Mouse (Mus musculus) bone marrow macrophage, adult 2 months (primary cell): ENCODE results near the gene Gm17402. TPM values are rescaled to one million over a fixed set of nuclear protein-coding genes. Genes with fewer than 3 reads are reported as not detected.

Experiments used
- H3K27ac ChIP-seq: 2 replicates; pipeline ENCODE4 v1.5.1; 2012; ENCODE audit warnings: low read depth, low read length; ENCODE audit not compliant: insufficient read depth
- H3K4me1 ChIP-seq: 2 replicates; pipeline ENCODE4 v1.6.1; 2012; ENCODE audit warnings: low read length; ENCODE audit not compliant: control insufficient read depth, insufficient read depth
- H3K4me3 ChIP-seq: 2 replicates; pipeline ENCODE4 v1.5.1; 2012; ENCODE audit warnings: mild to moderate bottlenecking, low read length, moderate library complexity; ENCODE audit not compliant: insufficient read depth
- CTCF ChIP-seq: IDR thresholded peaks from 2 replicates; pipeline ENCODE4 v1.5.1; 2012; ENCODE audit warnings: low read depth, mild to moderate bottlenecking, low read length, moderate library complexity
- POLR2A ChIP-seq: IDR thresholded peaks from 2 replicates; pipeline ENCODE4 v1.6.1; 2012; ENCODE audit warnings: mild to moderate bottlenecking, low read depth, low read length, borderline replicate concordance
- polyA plus RNA-seq: library from polyadenylated mRNA; stranded (reverse); fragments of >200 nt; gene quantifications from 2 replicates; pipeline ENCODE4 v1.2.4, GENCODE M21; 2012; ENCODE audit not compliant: missing spikeins, insufficient read depth, insufficient read length

Gm17402 gene
- polyA plus RNA-seq, 1 experiment, result not detected

GRCm38 (mm10) chr3:67352763-67353149 lies 22.2 kb downstream of the Gm17402 start:
- Histone ChIP-seq H3K4me3 (no peak overlapping the region), H3K27ac (no peak overlapping the region), H3K4me1 (no peaks in the 10 kb centered on the region)
- TF ChIP-seq CTCF (no peak), POLR2A (no peak)

- H3K4me1 ChIP-seq, result no peaks in the 10 kb centered on the region
- no peak for TF ChIP-seq POLR2A
- TF ChIP-seq CTCF, result no peak
- no peak overlapping the region for H3K4me3 ChIP-seq
- no peak overlapping the region for H3K27ac ChIP-seq
Observed at GRCm38 (mm10) chr3:67352128-67352762, 22.7 kb downstream of the Gm17402 start.

DNA sequence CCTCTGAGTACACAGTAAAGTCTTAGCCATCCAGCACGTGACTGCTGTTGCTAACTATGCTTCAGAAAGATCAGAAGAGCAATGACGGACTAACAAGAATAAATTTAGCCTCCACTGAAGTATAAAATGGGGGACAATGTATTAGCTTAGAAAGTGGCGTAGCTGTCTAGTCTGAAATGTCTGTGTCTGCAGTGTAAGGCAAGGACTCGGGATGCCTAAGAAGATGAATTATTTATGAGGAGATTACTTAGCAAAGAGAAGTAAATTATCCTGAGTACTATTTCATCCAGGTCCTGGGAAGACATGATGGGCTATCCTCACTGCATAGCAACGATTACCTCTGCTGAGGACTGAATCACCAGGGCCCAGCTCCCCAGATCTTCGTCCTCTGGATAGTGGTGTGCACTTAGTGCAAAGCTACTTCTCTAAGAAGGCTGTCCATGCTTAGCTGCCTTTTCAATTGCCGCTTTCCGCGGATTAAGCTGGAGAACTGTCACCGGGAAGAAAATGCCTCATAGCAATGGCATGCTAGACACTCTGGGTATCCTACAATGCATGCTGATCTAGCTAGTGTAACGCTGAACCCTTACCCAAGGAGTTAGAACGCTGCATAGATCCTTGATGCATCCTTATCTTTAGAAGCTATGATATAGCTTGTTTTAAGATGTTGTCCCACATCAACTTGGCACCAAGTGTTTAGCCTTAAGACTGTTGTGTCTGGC lies 23.4 kb downstream of the Gm17402 start:
- H3K4me1 ChIP-seq, result no peaks in the 10 kb centered on the region
- TF ChIP-seq CTCF (no peak), POLR2A (no peak)
- H3K27ac ChIP-seq, result no peak overlapping the region
- no peak overlapping the region for H3K4me3 ChIP-seq

GRCm38 (mm10) chr3:67346674-67347073 lies 28.3 kb downstream of the Gm17402 start:
- no peak overlapping the region for H3K27ac ChIP-seq
- no peak overlapping the region for H3K4me3 ChIP-seq
- H3K4me1 ChIP-seq, result no peaks in the 10 kb centered on the region
- TF ChIP-seq CTCF (no peak), POLR2A (no peak)

DNA sequence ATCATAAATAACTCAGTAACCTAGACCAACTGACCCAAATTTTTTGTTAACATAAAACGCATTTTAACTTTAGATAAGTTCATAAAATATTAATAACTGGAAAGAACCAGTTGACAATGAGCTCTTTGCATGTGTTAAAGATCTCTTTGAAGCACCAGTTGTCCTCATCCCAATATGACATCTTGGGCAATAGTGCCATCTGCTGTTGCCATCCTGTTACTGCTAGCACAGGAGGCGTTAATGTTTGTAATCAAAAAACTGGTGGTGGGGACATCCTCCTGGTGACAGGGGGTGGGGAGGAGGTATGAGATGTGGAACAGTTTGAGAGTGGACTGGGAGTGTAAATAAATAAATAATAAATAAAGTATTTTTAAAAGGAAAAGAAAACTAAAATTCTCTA lies 30.4 kb downstream of the Gm17402 start:
- no peaks in the 10 kb centered on the region for H3K4me1 ChIP-seq
- no peak overlapping the region for H3K27ac ChIP-seq
- TF ChIP-seq POLR2A (no peak), CTCF (no peak)
- H3K4me3 ChIP-seq, result no peak overlapping the region

DNA sequence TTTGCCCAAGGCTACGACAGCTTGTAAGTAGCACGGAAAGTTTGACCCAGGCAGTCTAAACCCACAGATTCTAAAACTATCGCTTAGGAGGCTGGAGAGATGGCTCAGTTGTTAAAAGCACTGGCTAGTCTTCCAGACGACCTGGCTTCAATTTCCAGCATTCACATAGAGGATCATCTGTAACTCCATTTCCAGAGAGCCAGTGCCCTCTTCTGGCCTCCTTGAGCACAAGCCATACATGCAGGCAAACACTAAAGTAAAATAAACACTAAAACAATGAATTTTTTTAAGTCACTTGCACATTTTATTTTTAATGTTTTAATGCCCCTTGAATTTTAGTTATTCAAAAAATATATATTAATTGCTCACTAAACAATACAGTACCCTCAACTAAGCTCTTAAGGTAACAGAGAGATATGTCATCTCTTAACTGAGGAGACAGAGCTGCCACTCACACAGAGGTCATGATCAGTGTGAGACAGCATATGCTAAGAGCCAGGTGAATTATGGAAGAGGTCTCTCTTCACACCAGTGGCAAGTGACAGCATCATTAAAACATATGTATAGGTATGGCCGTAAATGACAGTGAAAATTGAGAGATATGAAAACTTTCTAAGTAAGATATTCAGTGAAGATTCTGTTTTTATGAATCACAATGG lies 31.8 kb downstream of the Gm17402 start:
- TF ChIP-seq CTCF (no peak), POLR2A (no peak)
- Histone ChIP-seq H3K4me3 (no peak overlapping the region), H3K27ac (no peak overlapping the region), H3K4me1 (no peaks in the 10 kb centered on the region)

DNA sequence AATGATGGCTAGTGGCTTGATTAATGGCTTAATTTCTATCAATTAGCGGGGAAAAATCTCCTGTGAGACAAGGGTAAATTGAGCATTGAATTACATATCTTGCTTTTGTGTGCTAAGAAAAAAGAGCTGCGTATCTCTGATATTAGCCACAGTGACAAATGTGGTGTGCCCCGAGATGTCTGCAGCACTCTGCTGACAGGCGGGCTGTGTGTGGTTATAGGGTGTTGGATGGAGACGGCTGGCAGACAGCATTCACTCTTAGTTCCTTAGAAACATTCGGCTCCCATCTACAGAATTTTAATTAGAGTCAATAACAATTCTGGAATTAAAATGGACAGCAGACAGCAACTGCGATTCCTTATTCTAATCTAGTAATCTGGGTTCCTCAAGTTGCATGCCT lies 34.0 kb downstream of the Gm17402 start:
- Histone ChIP-seq H3K4me3 (no peak overlapping the region), H3K4me1 (no peaks in the 10 kb centered on the region), H3K27ac (no peak overlapping the region)
- TF ChIP-seq POLR2A, result no peak
- no peak for TF ChIP-seq CTCF

GRCm38 (mm10) chr3:67339558-67339957 lies 35.4 kb downstream of the Gm17402 start:
- Histone ChIP-seq H3K4me1 (no peaks in the 10 kb centered on the region), H3K4me3 (no peak overlapping the region), H3K27ac (no peak overlapping the region)
- no peak for TF ChIP-seq POLR2A

- Histone ChIP-seq H3K4me3 (no peak overlapping the region), H3K27ac (no peak overlapping the region), H3K4me1 (no peaks in the 10 kb centered on the region)
- TF ChIP-seq CTCF (no peak), POLR2A (no peak)
Observed at GRCm38 (mm10) chr3:67322422-67322821, 52.5 kb downstream of the Gm17402 start.

Other genes starting within 250 kb of the Gm17402 start
- gene Mlf1, start 1.1 kb downstream of the Gm17402 start, polyA plus RNA-seq, result 1.2 TPM in 1 of 2 replicates, not detected in the other
- 22.9 and 29.3 TPM in 2 replicates for gene Gfm1, start 54.9 kb upstream of the Gm17402 start, polyA plus RNA-seq
- 38.3 and 49.1 TPM in 2 replicates for gene Lxn, start 88.8 kb upstream of the Gm17402 start, polyA plus RNA-seq
- not detected in 2 replicates for gene Rarres1, start 140.4 kb upstream of the Gm17402 start, polyA plus RNA-seq
- 231 and 232 TPM in 2 replicates for gene Mfsd1, start 207.6 kb upstream of the Gm17402 start, polyA plus RNA-seq